8 mouse cellular contexts compared by ENCODE assay signal in genomic region chr7:116032596-116033307, GRCm38 (mm10). TPM values are rescaled to one million over a fixed set of nuclear protein-coding genes. Genes with fewer than 3 reads are reported as not detected.
DNase-seq lines count a peak whose midpoint lies in the region; ATAC-seq and TF ChIP-seq lines count a peak whose summit lies in the region.

No protein-coding gene starts in this region.

- ATAC-seq in embryonic facial prominence, embryonic 12.5 days (ENCODE audit: insufficient number of reproducible peaks, insufficient read depth, low FRiP score, low TSS enrichment), result no peak
- peak; percentile 47; the same call in 1 of the 2 replicates for ATAC-seq in liver, embryonic 14.5 days (ENCODE audit: insufficient read depth)
- ATAC-seq in neural tube, embryonic 12.5 days (ENCODE audit: low FRiP score, low read depth), result no peak

- peak; percentile 87 for TF ChIP-seq CTCF in liver, embryonic 14.5 days (IDR thresholded peaks at IDR 0.05; ENCODE audit: low read depth)

- H3K4me3 ChIP-seq in embryonic facial prominence, embryonic 12.5 days, result peak overlapping the region; percentile 59
- peak overlapping the region; percentile 58 to 70 for H3K4me3 ChIP-seq in liver, embryonic 14.5 days (ENCODE audit: insufficient read depth in 1 of 2, low read depth in 2 of 2, low read length in 2 of 2)
- H3K4me3 ChIP-seq in neural tube, embryonic 12.5 days, result peak overlapping the region; percentile 68

- peak; percentile 38 for DNase-seq in A20 (ENCODE audit: low read depth, low spot score)
- DNase-seq in adrenal gland, adult (ENCODE audit: inconsistent age in 2 of 2, low spot score in 1 of 2), result peak; percentile 74 to 92
- peak; percentile 60 to 82 for DNase-seq in heart, adult 9 months (ENCODE audit: low spot score in 2 of 2)
- DNase-seq in kidney, adult 9 months, result peak; percentile 84
- DNase-seq in liver, embryonic 14.5 days (ENCODE audit: low read depth in 3 of 3, low spot score in 3 of 3), result peak; percentile 64 to 77 (median 68)
- peak; percentile 13 to 36 for DNase-seq in thymus, adult 18-20 months

- TF ChIP-seq EP300 in liver, embryonic 14.5 days (IDR thresholded peaks at IDR 0.05; ENCODE audit: low read depth), result no peak

- peak overlapping the region; percentile 97 for H3K4me2 ChIP-seq in embryonic facial prominence, embryonic 12.5 days (replicated peaks)
- peak overlapping the region; percentile 100 for H3K4me2 ChIP-seq in liver, embryonic 14.5 days (ENCODE audit: low read depth)
- peak overlapping the region; percentile 99 for H3K4me2 ChIP-seq in neural tube, embryonic 12.5 days (replicated peaks)

- no peaks in the 10 kb centered on the region for H3K36me3 ChIP-seq in embryonic facial prominence, embryonic 12.5 days
- H3K36me3 ChIP-seq in liver, embryonic 14.5 days (replicated peaks; ENCODE audit: control insufficient read depth, insufficient read depth, low read depth), result no peaks in the 10 kb centered on the region
- H3K36me3 ChIP-seq in neural tube, embryonic 12.5 days, result no peaks in the 10 kb centered on the region

- H3K9me3 ChIP-seq in embryonic facial prominence, embryonic 12.5 days, result no peaks in the 10 kb centered on the region
- H3K9me3 ChIP-seq in liver, embryonic 14.5 days (ENCODE audit: control insufficient read depth, low read length), result no peaks in the 10 kb centered on the region
- no peaks in the 10 kb centered on the region for H3K9me3 ChIP-seq in neural tube, embryonic 12.5 days

- H3K4me1 ChIP-seq in embryonic facial prominence, embryonic 12.5 days, result peaks cover 16% of the 10 kb centered on the region
- 0 out of 4 replicates have a peak, but pooled peaks cover 2 to 5% of the 10 kb centered on the region in 2 experiments for H3K4me1 ChIP-seq in liver, embryonic 14.5 days (replicated peaks; ENCODE audit: control insufficient read depth in 2 of 2, insufficient read depth in 2 of 2, low read length in 1 of 2)
- H3K4me1 ChIP-seq in neural tube, embryonic 12.5 days, result peaks cover 50% of the 10 kb centered on the region

- under 1% methylated on average over 11 of the region's 11 CpGs for WGBS in embryonic facial prominence, embryonic 12.5 days
- under 1% methylated on average over 11 of the region's 11 CpGs for WGBS in liver, embryonic 14.5 days (ENCODE audit: insufficient replicate concordance)
- under 1% methylated on average over 11 of the region's 11 CpGs for WGBS in neural tube, embryonic 12.5 days

- H3K27ac ChIP-seq in embryonic facial prominence, embryonic 12.5 days, result peak overlapping the region; percentile 91
- H3K27ac ChIP-seq in liver, embryonic 14.5 days, result no peak overlapping the region
- no peak overlapping the region for H3K27ac ChIP-seq in neural tube, embryonic 12.5 days

- peak overlapping the region; percentile 90 for H3K9ac ChIP-seq in embryonic facial prominence, embryonic 12.5 days
- peak overlapping the region; percentile 76 for H3K9ac ChIP-seq in liver, embryonic 14.5 days (replicated peaks)
- H3K9ac ChIP-seq in neural tube, embryonic 12.5 days, result peak overlapping the region; percentile 85

- H3K27me3 ChIP-seq in embryonic facial prominence, embryonic 12.5 days, result peaks cover 39% of the 10 kb centered on the region
- peaks cover 69% of the 10 kb centered on the region for H3K27me3 ChIP-seq in liver, embryonic 14.5 days (ENCODE audit: control insufficient read depth, insufficient read depth, low read length)
- peaks cover 27% of the 10 kb centered on the region for H3K27me3 ChIP-seq in neural tube, embryonic 12.5 days (replicated peaks)

RNA-seq across cellular contexts. Expression of gene Sox6, which starts 5.8 kb away (rescaled TPM):
- 53.7 and 59.7 TPM in 2 replicates for polyA plus RNA-seq in embryonic facial prominence, embryonic 12.5 days (2016; fragmentation: Nextera tagmentation; extraction: Ambion mirVana)
- polyA plus RNA-seq in liver, embryonic 14.5 days (2012; rRNA removed), result 10.1 and 15.9 TPM in 2 replicates
- 64.0 and 72.6 TPM in 2 replicates for polyA plus RNA-seq in liver, embryonic 14.5 days (2014; fragmentation: Nextera tagmentation; extraction: Ambion mirVana)
- polyA plus RNA-seq in neural tube, embryonic 12.5 days (2016; fragmentation: Nextera tagmentation; extraction: Ambion mirVana), result 67.5 and 74.2 TPM in 2 replicates

RNA-seq across cellular contexts. Expression of gene 1110004F10Rik, which starts 6.4 kb away (rescaled TPM):
- 295 and 301 TPM in 2 replicates for polyA plus RNA-seq in embryonic facial prominence, embryonic 12.5 days (2016; fragmentation: Nextera tagmentation; extraction: Ambion mirVana)
- 42.4 and 56.8 TPM in 2 replicates for polyA plus RNA-seq in liver, embryonic 14.5 days (2012; rRNA removed)
- 111 and 116 TPM in 2 replicates for polyA plus RNA-seq in liver, embryonic 14.5 days (2014; fragmentation: Nextera tagmentation; extraction: Ambion mirVana)
- polyA plus RNA-seq in neural tube, embryonic 12.5 days (2016; fragmentation: Nextera tagmentation; extraction: Ambion mirVana), result 310 and 312 TPM in 2 replicates

RNA-seq across cellular contexts. Expression of gene Gm4353, which starts 51.7 kb away (rescaled TPM):
- polyA plus RNA-seq in embryonic facial prominence, embryonic 12.5 days (2016; fragmentation: Nextera tagmentation; extraction: Ambion mirVana), result 0.88 and 1.1 TPM in 2 replicates
- polyA plus RNA-seq in liver, embryonic 14.5 days (2012; rRNA removed), result 0.57 and 0.62 TPM in 2 replicates
- 0.38 and 0.51 TPM in 2 replicates for polyA plus RNA-seq in liver, embryonic 14.5 days (2014; fragmentation: Nextera tagmentation; extraction: Ambion mirVana)
- 0.40 and 1.3 TPM in 2 replicates for polyA plus RNA-seq in neural tube, embryonic 12.5 days (2016; fragmentation: Nextera tagmentation; extraction: Ambion mirVana)

Comparison
In these comparisons a context has a peak if more than half of its experiments do, and no peak if none do; other contexts are left out.
1. DNase-seq: peak in every context shown above with its lines; median percentile 84 in kidney, adult 9 months; 83 in adrenal gland, adult; 71 in heart, adult 9 months; 68 in liver, embryonic 14.5 days; 38 in A20; 24 in thymus, adult 18-20 months.